Mouse (Mus musculus): ENCODE measurements around the gene Ugt1a6b. TPM values are rescaled to one million over a fixed set of nuclear protein-coding genes. Genes with fewer than 3 reads are reported as not detected.
"Not testable (repeated sequence)": the region's sequence is repeated elsewhere in the genome, so short reads cannot be mapped to it uniquely, and the experiment has no call there.

The Ugt1a6b gene
- polyA plus RNA-seq, 1 experiment = not detected

DNA sequence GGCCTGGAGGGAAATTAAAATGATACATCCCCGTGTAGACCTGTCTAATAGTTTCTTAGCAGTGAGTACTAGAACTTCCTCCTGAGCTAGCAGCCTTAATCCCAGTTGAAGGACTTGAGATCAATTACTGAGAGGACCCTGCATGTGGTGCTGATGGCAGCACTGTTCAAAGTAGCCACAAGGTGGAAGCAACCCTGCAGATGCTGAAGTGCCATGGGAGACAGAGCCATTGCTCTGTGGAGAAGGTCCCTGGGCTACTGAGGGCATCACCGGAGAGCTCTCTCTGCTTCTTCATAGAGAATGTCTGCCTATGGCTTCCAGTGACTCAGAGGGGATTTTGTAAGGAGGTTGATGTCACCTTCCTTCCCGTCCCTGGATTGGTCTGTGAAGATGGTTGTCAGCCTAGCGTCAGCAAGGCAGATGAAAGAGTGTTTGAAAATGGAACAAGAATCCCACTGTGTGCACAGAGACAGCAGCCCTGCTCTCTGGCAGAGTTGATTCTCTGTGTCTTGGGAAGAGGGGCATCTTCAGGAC, 22.8 kb downstream of the Ugt1a6b start:
- H3K4me1 ChIP-seq (ENCODE audit: control insufficient read depth, insufficient read depth, low read length); H3K27ac ChIP-seq (ENCODE audit: insufficient read depth, low read depth, low read length); H3K4me3 ChIP-seq (ENCODE audit: insufficient read depth, low read depth, low read length): not testable (repeated sequence)
- 81% methylated on average over 4 of the region's 4 CpGs for WGBS

DNA sequence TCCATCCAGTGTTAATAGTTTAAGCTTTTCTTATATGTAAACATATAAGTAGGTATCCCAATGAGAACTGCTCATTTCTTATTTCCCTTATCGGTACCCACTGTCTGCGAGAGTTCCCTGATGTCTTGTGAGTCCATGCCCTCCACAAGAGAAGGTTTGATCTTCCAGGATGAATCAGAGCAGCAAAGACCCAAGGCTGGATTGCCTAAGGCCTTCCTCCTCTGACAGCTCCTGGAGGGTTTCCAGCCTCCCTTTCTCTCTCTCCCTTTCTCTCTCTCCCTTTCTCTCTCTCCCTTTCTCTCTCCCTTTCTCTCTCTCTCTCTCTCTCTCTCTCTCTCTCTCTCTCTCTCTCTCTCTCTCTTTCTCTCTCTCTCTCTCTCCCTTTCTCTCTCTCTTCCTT, 26.0 kb downstream of the Ugt1a6b start:
- H3K27ac ChIP-seq (ENCODE audit: insufficient read depth, low read depth, low read length); H3K4me1 ChIP-seq (ENCODE audit: control insufficient read depth, insufficient read depth, low read length); H3K4me3 ChIP-seq (ENCODE audit: insufficient read depth, low read depth, low read length): not testable (repeated sequence)
- 84% methylated on average over 2 of the region's 2 CpGs for WGBS

DNA sequence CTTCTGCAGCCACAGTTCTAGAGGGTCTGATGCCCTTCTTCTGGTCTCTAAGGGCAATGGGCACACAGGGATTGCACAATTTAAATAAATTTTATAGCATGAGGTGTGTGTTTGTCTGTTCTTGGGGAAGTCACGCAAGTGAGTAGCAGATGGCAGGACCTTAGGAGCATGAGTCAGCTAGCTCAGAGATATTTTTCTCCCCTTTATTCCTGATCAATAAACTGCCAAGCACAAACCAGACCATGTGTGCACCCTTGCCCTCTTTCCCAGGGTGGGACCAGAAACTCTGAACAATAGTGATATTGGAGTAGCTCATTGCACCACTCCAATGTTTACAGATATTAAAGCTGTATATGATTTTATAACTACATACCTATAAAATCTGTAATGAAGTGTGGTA, 27.2 kb downstream of the Ugt1a6b start:
- H3K27ac ChIP-seq (ENCODE audit: insufficient read depth, low read depth, low read length); H3K4me3 ChIP-seq (ENCODE audit: insufficient read depth, low read depth, low read length); H3K4me1 ChIP-seq (ENCODE audit: control insufficient read depth, insufficient read depth, low read length): not testable (repeated sequence)
- 100% methylated on average over 1 of the region's 1 CpGs for WGBS

DNA sequence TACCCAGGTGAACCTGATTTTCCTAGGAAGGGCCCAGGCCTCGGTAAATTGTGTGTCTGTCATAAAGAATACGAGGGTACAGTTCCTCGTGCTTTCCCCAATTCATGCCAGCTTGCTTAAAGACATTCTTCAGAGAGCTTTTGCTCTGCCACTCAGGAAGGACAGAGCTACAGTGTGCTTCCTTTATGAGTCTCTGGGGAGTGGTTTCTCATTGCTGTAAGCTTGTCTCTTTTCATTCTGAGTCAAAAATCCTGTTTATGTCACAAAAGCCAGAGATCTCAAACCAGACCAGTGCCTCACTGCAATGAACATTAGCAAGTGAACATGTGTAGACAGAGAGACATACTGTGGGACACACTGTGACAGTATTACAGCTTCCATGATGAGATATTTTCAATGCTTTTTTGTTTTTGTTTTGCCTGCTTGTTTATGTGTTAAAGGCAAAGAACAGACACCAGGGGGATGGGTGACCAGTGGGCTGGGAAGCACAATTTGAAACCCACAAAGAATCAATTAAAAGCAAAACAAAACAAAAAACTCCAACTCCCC, 30.9 kb downstream of the Ugt1a6b start:
- Histone ChIP-seq H3K4me1 (ENCODE audit: control insufficient read depth, insufficient read depth, low read length) (no peaks in the 10 kb centered on the region), H3K4me3 (ENCODE audit: insufficient read depth, low read depth, low read length) (no peak overlapping the region), H3K27ac (ENCODE audit: insufficient read depth, low read depth, low read length) (no peak overlapping the region)
- 36% methylated on average over 3 of the region's 3 CpGs for WGBS
- TF ChIP-seq POLR2A (IDR thresholded peaks at IDR 0.05; ENCODE audit: insufficient read depth, low read depth, low read length) (no peak), CTCF (IDR thresholded peaks at IDR 0.05; ENCODE audit: insufficient read depth, low read depth, low read length) (no peak)

DNA sequence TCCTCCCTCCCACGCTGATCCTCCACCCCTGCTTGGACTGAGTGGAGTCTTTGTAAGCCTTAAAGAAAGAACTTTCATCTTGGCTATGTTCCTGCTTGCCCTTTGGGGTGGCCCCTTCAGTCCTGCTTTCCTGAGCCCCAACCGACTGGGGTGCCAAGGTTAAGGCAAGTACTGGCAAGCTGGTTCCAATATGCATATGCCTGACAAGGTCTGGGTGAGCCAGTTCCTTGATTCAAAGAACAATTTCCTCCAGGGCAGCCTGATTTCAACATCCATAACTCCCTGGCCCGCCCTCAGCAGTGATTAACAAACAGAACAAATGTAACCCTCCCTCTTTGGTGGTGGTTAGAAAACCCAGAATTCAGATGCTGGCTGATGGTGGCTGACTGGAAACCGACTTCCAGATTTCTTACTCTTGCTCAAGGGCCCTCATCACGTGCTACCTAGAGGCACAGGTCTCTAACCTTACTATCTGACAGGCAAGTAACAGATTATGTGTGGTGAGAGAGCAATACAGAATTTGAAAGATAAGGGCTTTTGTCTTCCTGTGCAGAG, 31.5 kb downstream of the Ugt1a6b start, which contains the start of gene Ugt1a6a:
Gene Ugt1a6a, plus strand, starts transcription at position 353 of the 555 bp plus-strand sequence.
- not testable (repeated sequence) for H3K27ac ChIP-seq (ENCODE audit: insufficient read depth, low read depth, low read length); H3K4me3 ChIP-seq (ENCODE audit: insufficient read depth, low read depth, low read length); H3K4me1 ChIP-seq (ENCODE audit: control insufficient read depth, insufficient read depth, low read length)
- whole genome bisulfite sequencing = 37% methylated on average over 5 of the region's 5 CpGs

DNA sequence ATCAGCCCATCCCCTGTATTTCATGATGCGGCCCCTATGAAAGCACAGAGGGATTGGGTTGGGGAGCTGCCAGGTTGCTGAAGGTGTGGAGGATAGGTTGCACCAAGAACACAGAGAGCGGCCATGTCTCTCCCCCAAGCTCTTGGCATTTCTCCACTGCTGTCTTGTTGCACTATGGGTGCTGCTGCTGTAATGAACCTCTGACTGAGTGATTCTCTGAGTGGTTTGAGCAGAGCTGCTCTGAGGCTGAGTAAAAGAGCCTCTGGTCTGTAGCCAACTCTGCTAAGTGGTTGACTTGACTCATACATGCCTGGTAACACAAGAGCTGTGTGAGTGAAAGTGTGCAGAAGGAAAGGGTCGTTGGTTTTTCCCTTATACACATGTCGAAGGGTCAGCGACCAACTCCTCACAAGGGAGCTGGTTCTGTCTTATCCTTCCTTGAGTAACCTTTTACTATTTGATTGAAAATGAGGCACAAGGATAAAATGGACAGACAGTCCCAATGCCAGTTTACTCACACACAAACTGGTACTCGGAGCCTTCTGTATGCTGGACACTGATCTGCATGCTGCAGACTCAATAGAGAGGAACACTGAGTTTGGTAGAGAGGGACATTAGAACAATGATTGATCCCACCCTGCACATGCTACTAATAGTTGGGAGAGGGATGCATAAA, 32.3 kb downstream of the Ugt1a6b start:
- H3K4me3 ChIP-seq (ENCODE audit: insufficient read depth, low read depth, low read length); H3K27ac ChIP-seq (ENCODE audit: insufficient read depth, low read depth, low read length); H3K4me1 ChIP-seq (ENCODE audit: control insufficient read depth, insufficient read depth, low read length): not testable (repeated sequence)
- 72% methylated on average over 6 of the region's 6 CpGs for WGBS

DNA sequence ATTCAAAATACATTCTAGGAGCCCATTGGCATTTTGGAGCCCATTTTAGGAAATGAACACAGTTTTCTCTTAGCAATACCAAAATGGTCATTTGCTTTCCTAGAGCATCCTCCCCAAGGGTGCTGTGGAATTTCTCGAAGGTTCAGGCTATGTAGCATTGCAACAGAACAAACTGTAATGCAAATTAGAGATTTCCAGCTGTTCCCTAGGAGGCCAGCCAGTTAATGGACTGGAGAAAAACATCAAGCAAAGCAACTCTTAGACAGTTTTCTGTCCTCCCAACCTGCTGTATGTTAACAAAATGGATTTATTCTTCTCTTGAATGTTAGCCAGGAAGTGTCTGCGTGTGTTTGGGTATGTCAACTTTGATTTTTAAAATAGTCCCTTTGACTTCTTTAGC, 33.6 kb downstream of the Ugt1a6b start:
- WGBS = 75% methylated on average over 2 of the region's 2 CpGs
- H3K27ac ChIP-seq (ENCODE audit: insufficient read depth, low read depth, low read length) = no peak overlapping the region
- TF ChIP-seq POLR2A (IDR thresholded peaks at IDR 0.05; ENCODE audit: insufficient read depth, low read depth, low read length) = no peak
- no peak for TF ChIP-seq CTCF (IDR thresholded peaks at IDR 0.05; ENCODE audit: insufficient read depth, low read depth, low read length)

DNA sequence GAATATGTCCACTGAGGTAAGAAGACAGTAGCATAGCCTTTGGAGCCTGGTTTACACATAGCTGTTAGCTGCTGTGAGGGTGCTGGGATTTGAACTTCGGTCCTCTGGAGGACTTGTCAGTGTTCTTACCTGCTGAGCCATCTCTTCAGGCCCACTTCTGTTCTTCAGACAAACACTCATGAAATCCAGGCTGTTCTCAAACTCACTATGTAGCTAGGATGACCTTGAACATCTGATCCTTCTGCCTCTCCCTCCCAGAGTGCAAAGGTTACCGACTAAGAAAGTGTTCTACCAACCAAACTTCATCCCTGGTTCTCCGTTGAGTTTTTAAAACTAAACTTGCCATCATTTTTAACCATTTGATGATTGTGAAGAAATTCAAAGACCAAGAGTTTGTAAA, 34.2 kb downstream of the Ugt1a6b start:
- 87% methylated on average over 3 of the region's 3 CpGs for WGBS
- TF ChIP-seq CTCF (IDR thresholded peaks at IDR 0.05; ENCODE audit: insufficient read depth, low read depth, low read length) = no peak
- TF ChIP-seq POLR2A (IDR thresholded peaks at IDR 0.05; ENCODE audit: insufficient read depth, low read depth, low read length) = no peak

More for the DNA sequence above, 33.6 kb downstream of the Ugt1a6b start:
- Histone ChIP-seq H3K4me1 (ENCODE audit: control insufficient read depth, insufficient read depth, low read length) (no peaks in the 10 kb centered on the region), H3K4me3 (ENCODE audit: insufficient read depth, low read depth, low read length) (no peak overlapping the region)

DNA sequence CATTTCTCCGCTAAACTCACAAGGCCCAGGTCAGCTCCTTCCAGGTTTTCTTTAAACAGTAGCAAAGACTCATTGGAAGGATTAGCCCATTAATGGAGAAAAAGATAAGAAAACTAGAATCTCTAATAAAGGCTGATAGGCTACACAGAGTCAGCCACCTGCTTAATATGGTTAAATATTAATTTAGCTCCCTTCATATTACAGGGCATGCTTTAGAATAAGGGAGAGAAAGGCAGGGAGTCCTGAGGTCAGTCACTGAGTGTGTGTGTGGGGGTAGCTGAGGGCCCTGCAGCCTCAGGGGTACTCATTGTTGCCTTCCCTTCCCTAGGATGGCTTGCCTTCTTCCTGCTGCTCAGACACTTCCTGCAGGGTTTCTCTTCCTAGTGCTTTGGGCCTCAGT, 35.1 kb downstream of the Ugt1a6b start:
- no peak overlapping the region for H3K4me3 ChIP-seq (ENCODE audit: insufficient read depth, low read depth, low read length)

More for the DNA sequence above, 34.2 kb downstream of the Ugt1a6b start:
- Histone ChIP-seq H3K4me1 (ENCODE audit: control insufficient read depth, insufficient read depth, low read length) (no peaks in the 10 kb centered on the region), H3K4me3 (ENCODE audit: insufficient read depth, low read depth, low read length) (no peak overlapping the region), H3K27ac (ENCODE audit: insufficient read depth, low read depth, low read length) (no peak overlapping the region)

DNA sequence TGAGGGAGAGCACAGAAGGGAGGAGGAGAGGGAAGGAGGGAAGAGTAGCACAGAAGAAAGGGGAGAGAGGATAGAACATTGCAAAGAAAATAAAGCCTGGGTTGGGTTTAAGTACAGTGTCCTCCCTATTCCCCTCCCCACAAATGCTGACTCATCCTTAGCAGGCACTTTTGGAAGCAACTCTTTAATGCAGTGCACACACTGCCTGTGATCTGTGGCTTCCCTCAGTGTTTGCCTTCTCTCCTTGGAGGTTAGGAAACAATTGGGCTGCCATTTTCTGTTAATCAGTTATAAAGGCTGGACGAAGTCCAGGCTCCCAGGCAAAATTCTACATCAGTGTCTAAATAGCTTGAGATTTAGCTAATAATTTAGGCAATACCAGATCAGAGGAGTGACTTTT, 37.4 kb downstream of the Ugt1a6b start:
- not testable (repeated sequence) for H3K4me1 ChIP-seq (ENCODE audit: control insufficient read depth, insufficient read depth, low read length); H3K4me3 ChIP-seq (ENCODE audit: insufficient read depth, low read depth, low read length); H3K27ac ChIP-seq (ENCODE audit: insufficient read depth, low read depth, low read length)
- WGBS = 45% methylated on average over 1 of the region's 1 CpGs

More for the DNA sequence above, 35.1 kb downstream of the Ugt1a6b start:
- H3K4me1 ChIP-seq (ENCODE audit: control insufficient read depth, insufficient read depth, low read length) = no peaks in the 10 kb centered on the region
- WGBS = 98% methylated on average over 1 of the region's 1 CpGs
- no peak overlapping the region for H3K27ac ChIP-seq (ENCODE audit: insufficient read depth, low read depth, low read length)
- no peak for TF ChIP-seq POLR2A (IDR thresholded peaks at IDR 0.05; ENCODE audit: insufficient read depth, low read depth, low read length)
- no peak for TF ChIP-seq CTCF (IDR thresholded peaks at IDR 0.05; ENCODE audit: insufficient read depth, low read depth, low read length)

DNA sequence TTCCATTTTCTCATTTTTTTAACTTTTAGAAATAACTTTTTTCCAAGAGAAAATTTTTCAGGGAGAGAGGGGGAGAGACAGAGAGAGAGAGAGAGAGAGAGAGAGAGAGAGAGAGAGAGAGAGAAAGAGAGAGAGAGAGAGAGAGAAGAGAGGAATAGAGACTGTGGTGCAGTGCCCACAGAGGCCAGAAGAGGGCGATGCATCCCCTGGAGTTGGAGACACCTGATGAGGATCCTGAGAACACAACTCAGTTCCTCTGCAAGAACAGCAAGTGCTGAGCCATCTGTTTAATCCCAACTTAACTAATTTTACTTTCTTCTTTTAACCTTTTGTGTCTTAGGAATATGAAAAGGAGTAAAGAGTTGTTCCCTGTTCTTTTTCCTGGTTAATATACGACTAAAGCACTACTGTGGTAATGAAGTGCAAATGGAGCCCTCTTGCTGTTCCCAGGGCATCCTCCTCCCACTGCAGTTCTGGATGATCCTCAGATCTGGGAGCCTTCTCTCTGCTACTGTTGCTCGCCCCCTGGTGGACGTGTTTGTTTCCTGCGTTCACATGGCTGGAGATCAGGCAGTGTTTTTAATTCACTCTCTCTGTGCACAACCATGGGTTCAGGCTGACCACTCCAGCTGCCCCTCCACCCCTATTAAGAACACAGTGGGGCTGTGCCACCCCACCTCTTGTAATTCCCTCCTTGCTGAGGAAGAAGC, 41.1 kb downstream of the Ugt1a6b start:
- H3K4me1 ChIP-seq (ENCODE audit: control insufficient read depth, insufficient read depth, low read length) = not testable (repeated sequence)

DNA sequence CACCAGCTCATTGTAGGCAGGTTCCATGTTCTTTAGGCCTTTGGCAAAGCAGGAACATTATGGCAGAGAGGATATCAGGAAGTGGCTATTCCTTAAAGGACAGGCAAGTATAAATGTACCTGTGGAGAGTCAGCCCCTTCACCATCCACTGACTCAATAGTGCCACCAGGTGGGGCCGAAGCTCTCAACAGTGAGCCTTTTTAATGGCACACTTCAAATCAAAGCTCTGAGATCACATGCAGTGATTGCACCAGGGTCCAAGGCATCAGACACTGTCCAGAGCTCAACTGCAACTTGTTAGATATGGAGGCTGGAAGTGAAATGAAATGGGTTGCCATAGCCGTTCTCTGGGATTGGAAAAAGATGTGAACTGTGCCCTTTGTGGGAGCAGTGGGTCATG, 42.2 kb downstream of the Ugt1a6b start:
- not testable (repeated sequence) for H3K4me3 ChIP-seq (ENCODE audit: insufficient read depth, low read depth, low read length); H3K4me1 ChIP-seq (ENCODE audit: control insufficient read depth, insufficient read depth, low read length); H3K27ac ChIP-seq (ENCODE audit: insufficient read depth, low read depth, low read length)
- WGBS = 81% methylated on average over 2 of the region's 2 CpGs

More for the DNA sequence above, 41.1 kb downstream of the Ugt1a6b start:
- 3% methylated on average over 5 of the region's 5 CpGs for WGBS
- not testable (repeated sequence) for H3K27ac ChIP-seq (ENCODE audit: insufficient read depth, low read depth, low read length); H3K4me3 ChIP-seq (ENCODE audit: insufficient read depth, low read depth, low read length)

DNA sequence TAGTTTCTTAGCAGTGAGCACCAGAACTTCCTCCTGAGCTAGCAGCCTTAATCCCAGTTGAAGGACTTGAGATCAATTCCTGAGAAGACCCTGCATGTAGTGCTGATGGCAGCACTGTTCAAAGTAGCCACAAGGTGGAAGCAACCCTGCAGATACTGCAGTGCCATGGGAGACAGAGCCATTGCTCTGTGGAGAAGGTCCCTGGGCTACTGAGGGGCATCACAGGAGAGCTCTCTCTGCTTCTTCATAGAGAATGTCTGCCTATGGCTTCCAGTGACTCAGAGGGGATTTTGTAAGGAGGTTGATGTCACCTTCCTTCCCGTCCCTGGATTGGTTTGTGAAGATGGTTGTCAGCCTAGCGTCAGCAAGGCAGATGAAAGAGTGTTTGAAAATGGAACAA, 47.1 kb downstream of the Ugt1a6b start:
- not testable (repeated sequence) for H3K4me3 ChIP-seq (ENCODE audit: insufficient read depth, low read depth, low read length); H3K4me1 ChIP-seq (ENCODE audit: control insufficient read depth, insufficient read depth, low read length); H3K27ac ChIP-seq (ENCODE audit: insufficient read depth, low read depth, low read length)
- 76% methylated on average over 2 of the region's 2 CpGs for WGBS

All from olfactory bulb, adult 2 months (tissue).